Mouse (Mus musculus) kidney, embryonic 15.5 days (tissue): Measurements from ENCODE around the gene Map3k7cl. TPM values are rescaled to one million over a fixed set of nuclear protein-coding genes. Genes with fewer than 3 reads are reported as not detected.

Experiments used
- ATAC-seq: fragments of 200-750 bp; cut with Nextera tagmentation; replicated peaks from 2 replicates; pipeline ENCODE4 v1.8.0; 2017; ENCODE audit warnings: moderate TSS enrichment; ENCODE audit not compliant: low FRiP score
- H3K27ac ChIP-seq: fragments of 300-500 bp; sonication (generic); 2 replicates; pipeline ENCODE4 v1.5.1; 2015; ENCODE audit warnings: mild to moderate bottlenecking, inconsistent platforms
- H3K27me3 ChIP-seq: fragments of 300-500 bp; sonication (generic); 2 replicates; pipeline ENCODE4 v1.6.1; 2015; ENCODE audit warnings: inconsistent platforms
- H3K36me3 ChIP-seq: fragments of 300-500 bp; sonication (generic); 2 replicates; pipeline ENCODE4 v1.6.1; 2015; ENCODE audit warnings: inconsistent platforms
- H3K4me1 ChIP-seq: fragments of 300-500 bp; sonication (generic); 2 replicates; pipeline ENCODE4 v1.6.1; 2015; ENCODE audit warnings: inconsistent platforms
- H3K4me2 ChIP-seq: fragments of 300-500 bp; sonication (generic); 2 replicates; pipeline ENCODE4 v1.6.1; 2015; ENCODE audit warnings: moderate library complexity, mild to moderate bottlenecking, inconsistent platforms
- H3K4me3 ChIP-seq: fragments of 300-500 bp; sonication (generic); replicated peaks from 2 replicates; pipeline ENCODE4 v1.5.1; 2015; ENCODE audit warnings: mild to moderate bottlenecking, inconsistent platforms
- H3K9ac ChIP-seq: fragments of 300-500 bp; sonication (generic); 2 replicates; pipeline ENCODE4 v1.6.1; 2015; ENCODE audit warnings: mild to moderate bottlenecking, inconsistent platforms
- H3K9me3 ChIP-seq: fragments of 300-500 bp; sonication (generic); replicated peaks from 2 replicates; pipeline ENCODE4 v1.6.1; 2016; ENCODE audit warnings: inconsistent platforms
- WGBS: fragments of 180-500 bp; shearing (Covaris S2); methylation state at CpG from one replicate; pipeline ENCODE4 v1.1.7; 2015; ENCODE audit warnings: mixed read lengths; 5-methylcytosine and 5-hydroxymethylcytosine counted together
- polyA plus RNA-seq: library from polyadenylated mRNA; unstranded; fragments of >200 nt; fragmentation: Nextera tagmentation; extraction: Ambion mirVana; gene quantifications from 2 replicates; pipeline ENCODE4 v1.2.1, GENCODE M21; 2015

Map3k7cl gene
- polyA plus RNA-seq, 1 experiment from 2014 or later = 2.2 TPM

GRCm38 (mm10) chr16:87568241-87568640 lies 15.1 kb downstream of the Map3k7cl start:
- 80% methylated on average over 7 of the region's 7 CpGs for WGBS
- H3K4me2 ChIP-seq = no peak overlapping the region
- no peaks in the 10 kb centered on the region for H3K9me3 ChIP-seq

GRCm38 (mm10) chr16:87569576-87570105 lies 16.5 kb downstream of the Map3k7cl start:
- no peaks in the 10 kb centered on the region for H3K9me3 ChIP-seq
- no peak overlapping the region for H3K4me2 ChIP-seq
- no peaks in the 10 kb centered on the region for H3K27me3 ChIP-seq
- 87% methylated on average over 7 of the region's 7 CpGs for WGBS
- peaks cover 7% of the 10 kb centered on the region; the same call in 1 of the 2 replicates for H3K4me1 ChIP-seq
- no peaks in the 10 kb centered on the region for H3K36me3 ChIP-seq
- H3K9ac ChIP-seq = no peak overlapping the region
- no peak overlapping the region for H3K27ac ChIP-seq
- no peak for ATAC-seq
- H3K4me3 ChIP-seq = no peak overlapping the region

More at GRCm38 (mm10) chr16:87568241-87568640, 15.1 kb downstream of the Map3k7cl start:
- no peak overlapping the region for H3K4me3 ChIP-seq
- ATAC-seq = no peak
- no peak overlapping the region for H3K27ac ChIP-seq
- H3K36me3 ChIP-seq = no peaks in the 10 kb centered on the region
- H3K27me3 ChIP-seq = no peaks in the 10 kb centered on the region
- H3K9ac ChIP-seq = no peak overlapping the region
- peaks cover 7% of the 10 kb centered on the region; the same call in 1 of the 2 replicates for H3K4me1 ChIP-seq

- ATAC-seq = peak; percentile 54; the same call in 1 of the 2 replicates
Observed at GRCm38 (mm10) chr16:87570334-87570733, 17.2 kb downstream of the Map3k7cl start.

GRCm38 (mm10) chr16:87573409-87573808 lies 20.3 kb downstream of the Map3k7cl start:
- peaks cover 17% of the 10 kb centered on the region for H3K4me1 ChIP-seq
- H3K4me3 ChIP-seq = no peak overlapping the region
- H3K4me2 ChIP-seq = no peak overlapping the region
- no peaks in the 10 kb centered on the region for H3K36me3 ChIP-seq
- ATAC-seq = no peak
- WGBS = 62% methylated on average over 5 of the region's 5 CpGs
- H3K27ac ChIP-seq = no peak overlapping the region
- no peaks in the 10 kb centered on the region for H3K27me3 ChIP-seq
- H3K9me3 ChIP-seq = no peaks in the 10 kb centered on the region
- H3K9ac ChIP-seq = no peak overlapping the region

More at GRCm38 (mm10) chr16:87570334-87570733, 17.2 kb downstream of the Map3k7cl start:
- Histone ChIP-seq H3K4me2 (no peak overlapping the region), H3K9me3 (no peaks in the 10 kb centered on the region), H3K9ac (no peak overlapping the region), H3K4me3 (no peak overlapping the region), H3K27ac (no peak overlapping the region), H3K4me1 (peaks cover 8% of the 10 kb centered on the region), H3K27me3 (no peaks in the 10 kb centered on the region), H3K36me3 (no peaks in the 10 kb centered on the region)
- 34% methylated on average over 7 of the region's 7 CpGs for WGBS

GRCm38 (mm10) chr16:87574160-87574559 lies 21.0 kb downstream of the Map3k7cl start:
- WGBS = 59% methylated on average over 5 of the region's 5 CpGs
- H3K36me3 ChIP-seq = no peaks in the 10 kb centered on the region

GRCm38 (mm10) chr16:87575600-87575999 lies 22.5 kb downstream of the Map3k7cl start:
- no peak overlapping the region for H3K4me3 ChIP-seq
- no peak overlapping the region for H3K9ac ChIP-seq
- WGBS = 46% methylated on average over 10 of the region's 10 CpGs
- H3K27me3 ChIP-seq = no peaks in the 10 kb centered on the region
- peaks cover 15% of the 10 kb centered on the region for H3K4me1 ChIP-seq
- H3K4me2 ChIP-seq = peak overlapping the region; percentile 37
- peak; percentile 57 for ATAC-seq
- H3K27ac ChIP-seq = 0 out of 2 replicates have a peak overlapping the region, but pooled peaks have one; percentile 18
- H3K36me3 ChIP-seq = no peaks in the 10 kb centered on the region
- no peaks in the 10 kb centered on the region for H3K9me3 ChIP-seq

More at GRCm38 (mm10) chr16:87574160-87574559, 21.0 kb downstream of the Map3k7cl start:
- no peak overlapping the region for H3K27ac ChIP-seq
- H3K9ac ChIP-seq = no peak overlapping the region
- H3K9me3 ChIP-seq = no peaks in the 10 kb centered on the region
- no peak overlapping the region for H3K4me3 ChIP-seq
- no peak overlapping the region for H3K4me2 ChIP-seq
- H3K27me3 ChIP-seq = no peaks in the 10 kb centered on the region
- no peak for ATAC-seq
- H3K4me1 ChIP-seq = peaks cover 17% of the 10 kb centered on the region

GRCm38 (mm10) chr16:87578881-87579280 lies 25.8 kb downstream of the Map3k7cl start:
- 91% methylated on average over 7 of the region's 7 CpGs for WGBS
- no peak for ATAC-seq
- Histone ChIP-seq H3K36me3 (no peaks in the 10 kb centered on the region), H3K4me3 (no peak overlapping the region), H3K27me3 (no peaks in the 10 kb centered on the region), H3K4me2 (no peak overlapping the region), H3K4me1 (peaks cover 14% of the 10 kb centered on the region; the same call in 1 of the 2 replicates), H3K9ac (no peak overlapping the region), H3K9me3 (no peaks in the 10 kb centered on the region), H3K27ac (no peak overlapping the region)

- no peak for ATAC-seq
- Histone ChIP-seq H3K9ac (no peak overlapping the region), H3K9me3 (no peaks in the 10 kb centered on the region), H3K4me3 (no peak overlapping the region), H3K27ac (no peak overlapping the region), H3K27me3 (no peaks in the 10 kb centered on the region), H3K4me1 (peaks cover 14% of the 10 kb centered on the region; the same call in 1 of the 2 replicates), H3K4me2 (no peak overlapping the region), H3K36me3 (no peaks in the 10 kb centered on the region)
- WGBS = 65% methylated on average over 14 of the region's 14 CpGs
Observed at GRCm38 (mm10) chr16:87579462-87579861, 26.3 kb downstream of the Map3k7cl start.

- no peaks in the 10 kb centered on the region for H3K36me3 ChIP-seq
- 66% methylated on average over 6 of the region's 6 CpGs for WGBS
- no peak overlapping the region for H3K4me2 ChIP-seq
- H3K4me3 ChIP-seq = no peak overlapping the region
- 0 out of 2 replicates have a peak, but pooled peaks have one; percentile 59 for ATAC-seq
- H3K4me1 ChIP-seq = 0 out of 2 replicates have a peak, but pooled peaks cover 3% of the 10 kb centered on the region
- H3K27me3 ChIP-seq = no peaks in the 10 kb centered on the region
- no peaks in the 10 kb centered on the region for H3K9me3 ChIP-seq
- H3K27ac ChIP-seq = no peak overlapping the region
- H3K9ac ChIP-seq = no peak overlapping the region
Observed at GRCm38 (mm10) chr16:87582776-87583175, 29.6 kb downstream of the Map3k7cl start.

- no peak overlapping the region for H3K4me2 ChIP-seq
- no peak overlapping the region for H3K9ac ChIP-seq
- ATAC-seq = no peak
- 62% methylated on average over 7 of the region's 7 CpGs for WGBS
- H3K27me3 ChIP-seq = no peaks in the 10 kb centered on the region
- no peaks in the 10 kb centered on the region for H3K36me3 ChIP-seq
- no peaks in the 10 kb centered on the region for H3K9me3 ChIP-seq
- no peak overlapping the region for H3K4me3 ChIP-seq
- no peaks in the 10 kb centered on the region for H3K4me1 ChIP-seq
- no peak overlapping the region for H3K27ac ChIP-seq
Observed at GRCm38 (mm10) chr16:87584618-87585017, 31.5 kb downstream of the Map3k7cl start.

- Histone ChIP-seq H3K4me3 (no peak overlapping the region), H3K4me1 (no peaks in the 10 kb centered on the region), H3K4me2 (no peak overlapping the region), H3K36me3 (no peaks in the 10 kb centered on the region), H3K27ac (no peak overlapping the region), H3K9ac (no peak overlapping the region), H3K9me3 (no peaks in the 10 kb centered on the region), H3K27me3 (no peaks in the 10 kb centered on the region)
- ATAC-seq = no peak
- 84% methylated on average over 8 of the region's 8 CpGs for WGBS
Observed at GRCm38 (mm10) chr16:87585548-87586262, 32.6 kb downstream of the Map3k7cl start.

- H3K4me3 ChIP-seq = no peak overlapping the region
- no peaks in the 10 kb centered on the region for H3K36me3 ChIP-seq
- no peak for ATAC-seq
- no peak overlapping the region for H3K9ac ChIP-seq
- no peaks in the 10 kb centered on the region for H3K27me3 ChIP-seq
- H3K4me2 ChIP-seq = no peak overlapping the region
- H3K27ac ChIP-seq = no peak overlapping the region
- no peaks in the 10 kb centered on the region for H3K9me3 ChIP-seq
- WGBS = 76% methylated on average over 8 of the region's 8 CpGs
- no peaks in the 10 kb centered on the region for H3K4me1 ChIP-seq
Observed at GRCm38 (mm10) chr16:87587843-87588242, 34.7 kb downstream of the Map3k7cl start.
